Mouse (Mus musculus): ENCODE data around the gene Ggn. TPM values are rescaled to one million over a fixed set of nuclear protein-coding genes. Genes with fewer than 3 reads are reported as not detected.
A peak's percentile ranks its signal among the peaks of the same experiment; 100 is the strongest.
"Not testable (repeated sequence)": the region's sequence is repeated elsewhere in the genome, so short reads cannot be mapped to it uniquely, and the experiment has no call there.

Ggn gene
- polyA plus RNA-seq, 1 experiment from 2014 or later = 1.0 TPM

GRCm38 (mm10) chr7:29172390-29173016, 2.5 kb downstream of the Ggn start:
- H3K9ac ChIP-seq (replicated peaks; ENCODE audit: low read length) = no peak overlapping the region
- ATAC-seq (ENCODE audit: low FRiP score, low TSS enrichment) = no peak
- no peak overlapping the region for H3K4me3 ChIP-seq (ENCODE audit: low read length)
- H3K27ac ChIP-seq (ENCODE audit: low read length) = no peak overlapping the region
- H3K27me3 ChIP-seq (ENCODE audit: insufficient read depth, low read length) = peaks cover 22% of the 10 kb centered on the region
- H3K4me2 ChIP-seq (replicated peaks; ENCODE audit: low read depth, low read length) = no peak overlapping the region
- 41% methylated on average over 30 of the region's 32 CpGs for WGBS
- H3K36me3 ChIP-seq (ENCODE audit: insufficient read depth, low read length) = peaks cover 37% of the 10 kb centered on the region
- H3K9me3 ChIP-seq (ENCODE audit: low read length) = no peaks in the 10 kb centered on the region
- H3K4me1 ChIP-seq (ENCODE audit: insufficient read depth, low read length) = peaks cover 27% of the 10 kb centered on the region

GRCm38 (mm10) chr7:29178106-29178505, 8.1 kb downstream of the Ggn start:
- WGBS = 85% methylated on average over 4 of the region's 4 CpGs
- Histone ChIP-seq H3K9ac (replicated peaks; ENCODE audit: low read length) (no peak overlapping the region), H3K4me3 (ENCODE audit: low read length) (no peak overlapping the region), H3K4me2 (replicated peaks; ENCODE audit: low read depth, low read length) (no peak overlapping the region), H3K27ac (ENCODE audit: low read length) (no peak overlapping the region), H3K4me1 (ENCODE audit: insufficient read depth, low read length) (peaks cover 14% of the 10 kb centered on the region), H3K27me3 (ENCODE audit: insufficient read depth, low read length) (peaks cover 8% of the 10 kb centered on the region), H3K9me3 (ENCODE audit: low read length) (no peaks in the 10 kb centered on the region), H3K36me3 (ENCODE audit: insufficient read depth, low read length) (peaks cover 33% of the 10 kb centered on the region)
- ATAC-seq (ENCODE audit: low FRiP score, low TSS enrichment) = no peak

DNA sequence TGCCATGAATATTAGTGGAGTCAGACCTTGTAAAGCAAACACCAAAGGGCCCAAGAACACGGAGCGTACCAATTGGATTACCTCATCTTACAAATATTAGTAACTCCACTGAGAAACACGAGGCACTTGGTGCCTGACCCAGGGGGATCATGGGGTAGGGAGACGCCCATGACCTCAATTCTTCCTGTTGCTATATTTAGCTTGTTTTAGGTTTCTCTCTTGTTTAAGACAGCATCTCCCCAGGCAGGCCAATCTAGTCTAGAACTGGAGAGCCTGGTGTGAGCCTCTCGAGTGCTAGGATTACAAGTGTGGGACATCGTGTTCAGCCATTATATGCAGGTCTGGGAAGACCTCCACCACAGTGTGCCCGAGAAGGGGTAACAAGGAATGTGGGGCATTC, 9.3 kb downstream of the Ggn start:
- no peak for ATAC-seq (ENCODE audit: low FRiP score, low TSS enrichment)
- no peak overlapping the region; the same call in 1 of the 2 replicates for H3K27ac ChIP-seq (ENCODE audit: low read length)
- H3K9me3 ChIP-seq (ENCODE audit: low read length) = no peaks in the 10 kb centered on the region
- H3K4me1 ChIP-seq (ENCODE audit: insufficient read depth, low read length) = peaks cover 14% of the 10 kb centered on the region
- H3K27me3 ChIP-seq (ENCODE audit: insufficient read depth, low read length) = no peaks in the 10 kb centered on the region
- 38% methylated on average over 7 of the region's 7 CpGs for WGBS
- H3K4me2 ChIP-seq (replicated peaks; ENCODE audit: low read depth, low read length) = peak overlapping the region; percentile 93
- peak overlapping the region; percentile 96 for H3K4me3 ChIP-seq (ENCODE audit: low read length)
- peaks cover 25% of the 10 kb centered on the region for H3K36me3 ChIP-seq (ENCODE audit: insufficient read depth, low read length)
- peak overlapping the region; percentile 92 for H3K9ac ChIP-seq (replicated peaks; ENCODE audit: low read length)

DNA sequence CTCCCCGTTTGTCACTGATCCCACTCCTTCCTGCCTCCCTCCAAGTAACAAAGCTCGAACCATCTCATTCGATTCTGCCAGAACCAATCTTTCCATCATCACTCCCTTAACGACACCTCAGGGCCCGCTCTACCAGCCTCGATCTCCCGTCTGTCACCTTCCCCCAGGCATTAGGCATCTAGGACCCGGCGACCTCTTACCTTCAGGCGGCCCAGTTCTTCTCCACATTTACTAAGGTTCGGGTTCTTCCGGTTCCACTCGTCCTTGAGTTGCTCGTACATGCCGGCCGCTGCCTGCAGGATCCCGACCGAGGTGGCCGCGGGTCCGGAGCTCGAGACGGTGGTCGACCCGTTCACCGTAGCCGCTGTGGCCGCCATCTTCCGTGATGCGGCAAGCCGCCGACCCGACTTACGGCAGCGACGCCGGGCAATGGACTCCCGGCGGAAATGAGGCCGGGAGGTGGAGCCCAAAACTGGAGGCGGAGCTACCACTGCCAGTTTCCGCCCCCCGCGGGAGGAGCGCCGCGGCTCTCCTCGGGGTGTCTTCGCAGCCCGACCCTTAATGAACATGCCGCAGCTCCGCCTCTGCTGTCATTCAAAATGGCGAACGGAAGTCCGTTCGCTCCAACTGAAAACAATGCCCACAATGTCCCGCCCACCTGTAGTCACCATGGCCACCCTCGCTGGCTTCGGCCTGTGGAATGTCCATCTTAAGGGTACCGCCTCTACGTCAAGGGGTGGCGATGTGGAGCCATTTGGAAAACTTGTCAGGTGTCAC, 10.3 kb downstream of the Ggn start, which contains the start of gene Psmd8:
Psmd8 (minus strand) TSS at position 625 of the 777 bp plus-strand sequence.
- Histone ChIP-seq H3K4me1 (ENCODE audit: insufficient read depth, low read length) (peaks cover 14% of the 10 kb centered on the region), H3K4me3 (ENCODE audit: low read length) (peak within 1 kb of the TSS; percentile 96), H3K4me2 (replicated peaks; ENCODE audit: low read depth, low read length) (peak within 1 kb of the TSS; percentile 93), H3K9me3 (ENCODE audit: low read length) (no peaks in the 10 kb centered on the region), H3K27ac (ENCODE audit: low read length) (peak within 1 kb of the TSS; percentile 65), H3K9ac (replicated peaks; ENCODE audit: low read length) (peak within 1 kb of the TSS; percentile 92), H3K36me3 (ENCODE audit: insufficient read depth, low read length) (peaks cover 17% of the 10 kb centered on the region), H3K27me3 (ENCODE audit: insufficient read depth, low read length) (no peaks in the 10 kb centered on the region)
- WGBS = under 1% methylated on average over 62 of the region's 62 CpGs
- ATAC-seq (ENCODE audit: low FRiP score, low TSS enrichment) = peak; percentile 97

- peak overlapping the region; percentile 96 for H3K4me3 ChIP-seq (ENCODE audit: low read length)
- no peaks in the 10 kb centered on the region for H3K9me3 ChIP-seq (ENCODE audit: low read length)
- no peak for ATAC-seq (ENCODE audit: low FRiP score, low TSS enrichment)
- peaks cover 14% of the 10 kb centered on the region for H3K4me1 ChIP-seq (ENCODE audit: insufficient read depth, low read length)
- peak overlapping the region; percentile 29; the same call in 1 of the 2 replicates for H3K27ac ChIP-seq (ENCODE audit: low read length)
- peak overlapping the region; percentile 47 for H3K4me2 ChIP-seq (replicated peaks; ENCODE audit: low read depth, low read length)
- peaks cover 11% of the 10 kb centered on the region for H3K36me3 ChIP-seq (ENCODE audit: insufficient read depth, low read length)
- no peaks in the 10 kb centered on the region for H3K27me3 ChIP-seq (ENCODE audit: insufficient read depth, low read length)
- no peak overlapping the region for H3K9ac ChIP-seq (replicated peaks; ENCODE audit: low read length)
- 41% methylated on average over 5 of the region's 5 CpGs for WGBS
These were observed 10.8 kb downstream of the Ggn start for GRCm38 (mm10) chr7:29180854-29181236.

DNA sequence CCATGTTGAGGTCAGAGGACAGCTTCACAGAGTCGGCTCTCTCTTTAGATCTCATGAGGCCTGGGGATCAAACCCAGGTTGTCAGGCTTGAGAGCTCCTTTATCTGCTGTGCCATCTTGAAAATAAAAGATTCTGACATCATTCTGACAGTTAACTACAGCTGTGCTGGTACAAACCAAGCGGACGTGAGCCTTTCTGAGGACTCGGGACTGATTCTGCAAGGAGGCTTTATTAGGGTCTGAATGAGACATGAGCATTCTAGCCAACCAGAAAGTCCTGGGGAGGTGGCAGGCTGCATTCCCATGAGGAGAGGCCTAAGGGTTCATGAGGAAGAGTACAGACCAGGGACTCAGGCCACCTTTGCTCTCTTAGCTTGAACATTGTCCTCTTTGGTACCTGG, 11.3 kb downstream of the Ggn start:
- H3K36me3 ChIP-seq (ENCODE audit: insufficient read depth, low read length); H3K27me3 ChIP-seq (ENCODE audit: insufficient read depth, low read length); H3K4me2 ChIP-seq (replicated peaks; ENCODE audit: low read depth, low read length); ATAC-seq (ENCODE audit: low FRiP score, low TSS enrichment); H3K27ac ChIP-seq (ENCODE audit: low read length); H3K4me3 ChIP-seq (ENCODE audit: low read length); H3K9ac ChIP-seq (replicated peaks; ENCODE audit: low read length); H3K9me3 ChIP-seq (ENCODE audit: low read length): not testable (repeated sequence)
- WGBS = 79% methylated on average over 4 of the region's 4 CpGs
- peaks cover 14% of the 10 kb centered on the region for H3K4me1 ChIP-seq (ENCODE audit: insufficient read depth, low read length)

- H3K9me3 ChIP-seq (ENCODE audit: low read length); H3K9ac ChIP-seq (replicated peaks; ENCODE audit: low read length); H3K36me3 ChIP-seq (ENCODE audit: insufficient read depth, low read length); H3K4me3 ChIP-seq (ENCODE audit: low read length); H3K27me3 ChIP-seq (ENCODE audit: insufficient read depth, low read length); H3K27ac ChIP-seq (ENCODE audit: low read length); ATAC-seq (ENCODE audit: low FRiP score, low TSS enrichment); H3K4me1 ChIP-seq (ENCODE audit: insufficient read depth, low read length); H3K4me2 ChIP-seq (replicated peaks; ENCODE audit: low read depth, low read length): not testable (repeated sequence)
- WGBS = 100% methylated on average over 1 of the region's 1 CpGs
These were observed 24.2 kb downstream of the Ggn start for GRCm38 (mm10) chr7:29194230-29194629.

DNA sequence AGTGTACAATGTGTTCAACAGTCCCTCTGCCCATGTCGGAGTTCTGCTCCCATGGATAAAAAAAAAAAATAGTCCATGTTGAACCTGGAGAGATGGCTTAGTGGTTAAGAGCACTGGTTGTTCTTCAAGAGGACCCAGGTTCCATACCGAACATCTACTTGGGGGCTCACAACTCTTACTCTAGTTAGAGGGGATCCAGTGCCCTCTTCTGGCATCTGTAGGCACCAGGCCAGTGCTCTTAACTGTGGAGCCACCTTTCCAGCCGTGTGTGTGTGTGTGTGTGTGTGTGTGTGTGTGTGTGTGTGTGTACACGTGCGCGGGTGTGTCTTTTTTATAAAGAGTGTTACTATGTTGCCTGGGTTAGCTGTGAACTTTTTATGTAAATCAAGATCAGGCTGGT, 32.6 kb downstream of the Ggn start:
- H3K27me3 ChIP-seq (ENCODE audit: insufficient read depth, low read length) = no peaks in the 10 kb centered on the region
- H3K9me3 ChIP-seq (ENCODE audit: low read length) = no peaks in the 10 kb centered on the region
- no peaks in the 10 kb centered on the region for H3K36me3 ChIP-seq (ENCODE audit: insufficient read depth, low read length)
- H3K9ac ChIP-seq (replicated peaks; ENCODE audit: low read length) = no peak overlapping the region
- H3K4me1 ChIP-seq (ENCODE audit: insufficient read depth, low read length) = no peaks in the 10 kb centered on the region
- no peak overlapping the region for H3K4me3 ChIP-seq (ENCODE audit: low read length)
- WGBS = 85% methylated on average over 6 of the region's 6 CpGs
- no peak overlapping the region for H3K27ac ChIP-seq (ENCODE audit: low read length)
- no peak for ATAC-seq (ENCODE audit: low FRiP score, low TSS enrichment)
- no peak overlapping the region for H3K4me2 ChIP-seq (replicated peaks; ENCODE audit: low read depth, low read length)

GRCm38 (mm10) chr7:29211013-29211412, 41.0 kb downstream of the Ggn start:
- H3K36me3 ChIP-seq (ENCODE audit: insufficient read depth, low read length); H3K9me3 ChIP-seq (ENCODE audit: low read length); H3K27me3 ChIP-seq (ENCODE audit: insufficient read depth, low read length): not testable (repeated sequence)
- peak overlapping the region; percentile 62 for H3K4me2 ChIP-seq (replicated peaks; ENCODE audit: low read depth, low read length)
- peak; percentile 32; the same call in 1 of the 2 replicates for ATAC-seq (ENCODE audit: low FRiP score, low TSS enrichment)
- H3K27ac ChIP-seq (ENCODE audit: low read length) = peak overlapping the region; percentile 90
- H3K4me1 ChIP-seq (ENCODE audit: insufficient read depth, low read length) = peaks cover 14% of the 10 kb centered on the region; the same call in 1 of the 2 replicates
- 0 out of 2 replicates have a peak overlapping the region, but pooled peaks have one; percentile 60 for H3K9ac ChIP-seq (replicated peaks; ENCODE audit: low read length)
- peak overlapping the region; percentile 51 for H3K4me3 ChIP-seq (ENCODE audit: low read length)
- WGBS = 23% methylated on average over 13 of the region's 15 CpGs

All from kidney, embryonic 16.5 days (tissue).